24 mouse cellular contexts compared by ENCODE assay signal in the genomic region with DNA sequence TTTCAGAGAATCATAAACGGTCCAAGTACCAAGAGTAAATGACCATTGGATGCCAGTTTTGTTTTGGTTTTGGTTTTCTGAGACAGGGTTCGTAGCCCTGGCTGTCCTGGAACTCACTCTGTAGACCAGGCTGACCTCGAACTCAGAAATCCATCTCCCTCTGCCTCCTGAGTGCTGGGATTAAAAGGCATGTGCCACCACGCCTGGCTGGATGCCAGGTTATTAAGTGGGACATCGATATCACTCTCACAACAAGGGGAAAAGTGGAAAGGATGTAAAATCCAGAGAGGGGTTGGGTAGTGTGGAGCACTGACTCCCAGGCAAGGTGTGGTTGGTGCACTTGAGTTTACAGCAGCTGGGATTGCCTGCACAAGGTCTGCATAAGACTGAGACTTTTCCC. TPM values are rescaled to one million over a fixed set of nuclear protein-coding genes. Genes with fewer than 3 reads are reported as not detected.
DNase-seq lines count a peak whose midpoint lies in the region; ATAC-seq and TF ChIP-seq lines count a peak whose summit lies in the region.
"Had no signal": no experiment of that assay in that cellular context is flagged by ENCODE, and none has a peak within 500 bp of the region (broad histone marks: within the 10 kb centered on the region; RNA-seq: fewer than 3 reads in every experiment).

No protein-coding gene starts in this region.

- peaks cover 10% of the 10 kb centered on the region for H3K9me3 ChIP-seq in liver, embryonic 13.5 days (replicated peaks)
- H3K9me3 ChIP-seq in liver, embryonic 11.5 days (ENCODE audit: control insufficient read depth, low read length): no peaks in the 10 kb centered on the region
- H3K9me3 ChIP-seq: embryonic facial prominence, embryonic 12.5 days had no signal

- H3K36me3 ChIP-seq in liver, embryonic 13.5 days: 0 out of 2 replicates have a peak, but pooled peaks cover 2% of the 10 kb centered on the region
- no peaks in the 10 kb centered on the region for H3K36me3 ChIP-seq in liver, embryonic 11.5 days (ENCODE audit: control insufficient read depth, insufficient read depth, low read length)
- H3K36me3 ChIP-seq: embryonic facial prominence, embryonic 10.5 days; embryonic facial prominence, embryonic 12.5 days; G1E had no signal

- H3K4me3 ChIP-seq in gastrocnemius, adult 2 months: no peak overlapping the region
- H3K4me3 ChIP-seq in liver, embryonic 13.5 days (replicated peaks): no peak overlapping the region
- H3K4me3 ChIP-seq in liver, embryonic 11.5 days (ENCODE audit: low read depth, low read length): no peak overlapping the region
- H3K4me3 ChIP-seq: embryonic facial prominence, embryonic 10.5 days; embryonic facial prominence, embryonic 12.5 days had no signal

- no peak overlapping the region for H3K27ac ChIP-seq in gastrocnemius, adult 2 months
- H3K27ac ChIP-seq in liver, embryonic 13.5 days: peak overlapping the region; percentile 35; the same call in 1 of the 2 replicates
- no peak overlapping the region for H3K27ac ChIP-seq in liver, embryonic 11.5 days (ENCODE audit: low read depth, low read length)
- H3K27ac ChIP-seq: embryonic facial prominence, embryonic 10.5 days; embryonic facial prominence, embryonic 12.5 days had no signal

- intact Hi-C loops in gastrocnemius, adult 2 months (cut with DNase I): no loop called here

- H3K4me2 ChIP-seq in liver, embryonic 13.5 days: no peak overlapping the region
- H3K4me2 ChIP-seq in liver, embryonic 11.5 days: no peak overlapping the region
- H3K4me2 ChIP-seq: embryonic facial prominence, embryonic 12.5 days had no signal

- 67% methylated on average over 5 of the region's 5 CpGs for WGBS in liver, embryonic 13.5 days (ENCODE audit: insufficient replicate concordance)
- WGBS in liver, embryonic 11.5 days: 84% methylated on average over 5 of the region's 5 CpGs

- H3K27me3 ChIP-seq in liver, embryonic 13.5 days: peaks cover 13% of the 10 kb centered on the region; the same call in 1 of the 2 replicates
- no peaks in the 10 kb centered on the region; the same call in 1 of the 2 replicates for H3K27me3 ChIP-seq in liver, embryonic 11.5 days (replicated peaks; ENCODE audit: control insufficient read depth, insufficient read depth, low read length)

- H3K4me1 ChIP-seq in liver, embryonic 13.5 days (replicated peaks): peaks cover 82% of the 10 kb centered on the region
- H3K4me1 ChIP-seq in liver, embryonic 11.5 days (replicated peaks; ENCODE audit: control insufficient read depth, insufficient read depth, low read length): peaks cover 17% of the 10 kb centered on the region

- no peak for ATAC-seq in liver, embryonic 13.5 days (ENCODE audit: low read depth)
- no peak for ATAC-seq in liver, embryonic 11.5 days (replicated peaks; ENCODE audit: low FRiP score)
- ATAC-seq: activated CD4-positive, CD25-positive, alpha-beta regulatory T cell, adult 4 months; CD4-positive, CD25-positive, alpha-beta regulatory T cell, adult 4 months; forebrain, embryonic 14.5 days; forebrain, embryonic 16.5 days; Patski had no signal

- DNase-seq in gastrocnemius, adult 2 months: peak; percentile 6
- DNase-seq in gastrocnemius, postnatal 4 days (ENCODE audit: low spot score in 2 of 2): no peak
- no peak for DNase-seq in liver, embryonic 13.5 days
- no peak for DNase-seq in liver, embryonic 11.5 days (ENCODE audit: low spot score)
- peak; percentile 13 for DNase-seq in urinary bladder, adult 2 months (ENCODE audit: low spot score)
- no peak for DNase-seq in urinary bladder, postnatal 25 days (ENCODE audit: low spot score)
- DNase-seq in cerebellum, postnatal 10 days: no peak
- DNase-seq: adrenal gland, adult 2 months; adrenal gland, postnatal 10 days; adrenal gland, postnatal 25 days; B cell, adult 2 months; cerebellum, adult 11 months; cerebellum, adult 18-20 months; cerebellum, adult 8-10 months; cerebellum, adult 9-11 months; cerebellum, postnatal 25 days had no signal

- TF ChIP-seq CTCF in gastrocnemius, adult 2 months (IDR thresholded peaks at IDR 0.05): no peak

- no peak overlapping the region for H3K9ac ChIP-seq in liver, embryonic 13.5 days
- H3K9ac ChIP-seq in liver, embryonic 11.5 days (ENCODE audit: low read depth, low read length): no peak overlapping the region
- H3K9ac ChIP-seq: embryonic facial prominence, embryonic 12.5 days had no signal

RNA-seq across cellular contexts. Expression of gene Rundc3a, which starts 13.1 kb away (rescaled TPM):
- total RNA-seq in gastrocnemius, adult 2 months (2021): not detected
- 1 to 10 TPM; 1.3 to 1.4 TPM for total RNA-seq in gastrocnemius, postnatal 4 days (2021)
- polyA plus RNA-seq in liver, embryonic 13.5 days (2015; fragmentation: Nextera tagmentation; extraction: Ambion mirVana): 1.5 and 1.7 TPM in 2 replicates
- 1.8 and 2.6 TPM in 2 replicates for polyA plus RNA-seq in liver, embryonic 11.5 days (2014; fragmentation: Nextera tagmentation; extraction: Ambion mirVana)
- polyA plus RNA-seq in urinary bladder, adult 2 months (2012; rRNA removed): 1.4 and 2.9 TPM in 2 replicates
- polyA plus RNA-seq: G1E had no signal

RNA-seq across cellular contexts. Expression of gene Slc4a1, which starts 14.1 kb away (rescaled TPM):
- total RNA-seq in gastrocnemius, adult 2 months (2021): under 1 TPM in 1 of 2 experiments, not detected in 1; 0.06 TPM
- total RNA-seq in gastrocnemius, postnatal 4 days (2021): 1 to 10 TPM; 2.5 to 7.2 TPM
- 734 and 914 TPM in 2 replicates for polyA plus RNA-seq in liver, embryonic 13.5 days (2015; fragmentation: Nextera tagmentation; extraction: Ambion mirVana)
- 191 and 229 TPM in 2 replicates for polyA plus RNA-seq in liver, embryonic 11.5 days (2014; fragmentation: Nextera tagmentation; extraction: Ambion mirVana)
- polyA plus RNA-seq in urinary bladder, adult 2 months (2012; rRNA removed): 0.01 TPM in 1 of 2 replicates, not detected in the other
- polyA plus RNA-seq: CD4-positive, CD25-positive, alpha-beta regulatory T cell, adult 4 months; Patski had no signal

RNA-seq across cellular contexts. Expression of gene Slc25a39, which starts 27.7 kb away (rescaled TPM):
- 10 to 100 TPM; 51.4 to 76.4 TPM for total RNA-seq in gastrocnemius, adult 2 months (2021)
- 10 to 100 TPM; 54.5 to 66.3 TPM for total RNA-seq in gastrocnemius, postnatal 4 days (2021)
- 388 and 390 TPM in 2 replicates for polyA plus RNA-seq in liver, embryonic 13.5 days (2015; fragmentation: Nextera tagmentation; extraction: Ambion mirVana)
- polyA plus RNA-seq in liver, embryonic 11.5 days (2014; fragmentation: Nextera tagmentation; extraction: Ambion mirVana): 282 and 283 TPM in 2 replicates
- polyA plus RNA-seq in urinary bladder, adult 2 months (2012; rRNA removed): 80.3 and 88.2 TPM in 2 replicates

RNA-seq across cellular contexts. Expression of gene Grn, which starts 50.0 kb away (rescaled TPM):
- total RNA-seq in gastrocnemius, adult 2 months (2021): 10 to 100 TPM; 12.6 to 32.3 TPM
- 100 to 1,000 TPM; 129 to 130 TPM for total RNA-seq in gastrocnemius, postnatal 4 days (2021)
- 59.5 and 63.3 TPM in 2 replicates for polyA plus RNA-seq in liver, embryonic 13.5 days (2015; fragmentation: Nextera tagmentation; extraction: Ambion mirVana)
- 68.1 and 69.5 TPM in 2 replicates for polyA plus RNA-seq in liver, embryonic 11.5 days (2014; fragmentation: Nextera tagmentation; extraction: Ambion mirVana)
- polyA plus RNA-seq in urinary bladder, adult 2 months (2012; rRNA removed): 190 and 251 TPM in 2 replicates

Comparison
In these comparisons a context has a peak if more than half of its experiments do, and no peak if none do; other contexts are left out.
1. DNase-seq: peak in gastrocnemius, adult 2 months (single experiment) and urinary bladder, adult 2 months (single experiment); none in gastrocnemius, postnatal 4 days (0 of 2), liver, embryonic 13.5 days (single experiment), liver, embryonic 11.5 days (single experiment), urinary bladder, postnatal 25 days (single experiment) and cerebellum, postnatal 10 days (0 of 2).
2. RNA of gene Slc4a1, which starts 14.1 kb away (polyA plus RNA-seq): 734 to 914 TPM in liver, embryonic 13.5 days and 191 to 229 TPM in liver, embryonic 11.5 days; 0.01 TPM in urinary bladder, adult 2 months; every median in the first group is over 100 times any median in the second.